Comparison of ENCODE assay signal across 11 mouse cellular contexts in genomic region chr9:47574710-47575414, GRCm38 (mm10). TPM values are rescaled to one million over a fixed set of nuclear protein-coding genes. Genes with fewer than 3 reads are reported as not detected.
DNase-seq lines count a peak whose midpoint lies in the region; ATAC-seq lines count a peak whose summit lies in the region.
"Had no signal": no experiment of that assay in that cellular context is flagged by ENCODE, and none has a peak within 500 bp of the region (broad histone marks: within the 10 kb centered on the region; RNA-seq: fewer than 3 reads in every experiment).

No protein-coding gene starts in this region.

- peak; percentile 69 for ATAC-seq in limb, embryonic 12.5 days (ENCODE audit: insufficient number of reproducible peaks, insufficient read depth, low FRiP score, low TSS enrichment, low read depth)
- no peak for ATAC-seq in forebrain, embryonic 15.5 days (replicated peaks)
- ATAC-seq: forebrain, embryonic 13.5 days had no signal

- H3K9me3 ChIP-seq in limb, embryonic 12.5 days, result no peaks in the 10 kb centered on the region
- H3K9me3 ChIP-seq in forebrain, embryonic 15.5 days, result no peaks in the 10 kb centered on the region
- H3K9me3 ChIP-seq: forebrain, embryonic 13.5 days; liver, embryonic 13.5 days had no signal

- H3K36me3 ChIP-seq in limb, embryonic 12.5 days, result no peaks in the 10 kb centered on the region
- H3K36me3 ChIP-seq in forebrain, embryonic 15.5 days, result no peaks in the 10 kb centered on the region
- H3K36me3 ChIP-seq: G1E; liver, embryonic 13.5 days had no signal

- 30% methylated on average over 7 of the region's 7 CpGs for WGBS in limb, embryonic 12.5 days
- WGBS in forebrain, embryonic 15.5 days, result 68% methylated on average over 7 of the region's 7 CpGs

- H3K4me2 ChIP-seq in limb, embryonic 12.5 days, result peak overlapping the region; percentile 13; the same call in 1 of the 2 replicates
- no peak overlapping the region for H3K4me2 ChIP-seq in forebrain, embryonic 15.5 days (replicated peaks)
- H3K4me2 ChIP-seq: liver, embryonic 13.5 days had no signal

- H3K27ac ChIP-seq in limb, embryonic 12.5 days, result peak overlapping the region; percentile 25; the same call in 1 of the 2 replicates
- no peak overlapping the region for H3K27ac ChIP-seq in forebrain, embryonic 15.5 days (replicated peaks)
- H3K27ac ChIP-seq: forebrain, embryonic 13.5 days; liver, embryonic 13.5 days had no signal

- H3K4me3 ChIP-seq in limb, embryonic 12.5 days (replicated peaks), result no peak overlapping the region
- no peak overlapping the region for H3K4me3 ChIP-seq in forebrain, embryonic 15.5 days
- H3K4me3 ChIP-seq: forebrain, embryonic 13.5 days; liver, embryonic 13.5 days had no signal

- peak; percentile 31 for DNase-seq in heart, postnatal 4 days
- DNase-seq in heart, postnatal 25 days (ENCODE audit: low spot score), result no peak
- peak; percentile 50 for DNase-seq in NIH3T3 (ENCODE audit: low read depth)
- peak; percentile 28 to 31 for DNase-seq in cerebellum, postnatal 36 days
- DNase-seq in spleen, postnatal 36 days (ENCODE audit: low spot score in 2 of 2), result no peak
- DNase-seq in layer of hippocampus, adult 9-11 months, result no peak
- DNase-seq: liver, embryonic 13.5 days had no signal

- H3K4me1 ChIP-seq in limb, embryonic 12.5 days (replicated peaks), result peaks cover 31% of the 10 kb centered on the region
- peaks cover 27% of the 10 kb centered on the region for H3K4me1 ChIP-seq in forebrain, embryonic 15.5 days

- H3K9ac ChIP-seq in limb, embryonic 12.5 days (replicated peaks), result no peak overlapping the region
- H3K9ac ChIP-seq in forebrain, embryonic 15.5 days (replicated peaks), result no peak overlapping the region
- H3K9ac ChIP-seq: forebrain, embryonic 13.5 days; liver, embryonic 13.5 days had no signal

- intact Hi-C loops in heart, postnatal 25 days (cut with DNase I), result no loop called here

- peaks cover 23% of the 10 kb centered on the region for H3K27me3 ChIP-seq in limb, embryonic 12.5 days
- H3K27me3 ChIP-seq in forebrain, embryonic 15.5 days, result no peaks in the 10 kb centered on the region
- H3K27me3 ChIP-seq: forebrain, embryonic 13.5 days; liver, embryonic 13.5 days had no signal

RNA-seq across cellular contexts. Expression of gene Cadm1, which starts 44.9 kb away (rescaled TPM):
- 1 to 10 TPM; 4.2 to 4.6 TPM for total RNA-seq in heart, postnatal 4 days (2021)
- total RNA-seq in heart, postnatal 25 days (2021), result 1 to 10 TPM; 1.9 to 2.1 TPM
- 46.5 and 46.6 TPM in 2 replicates for polyA plus RNA-seq in limb, embryonic 12.5 days (2016; fragmentation: Nextera tagmentation; extraction: Ambion mirVana)
- 202 and 218 TPM in 2 replicates for polyA plus RNA-seq in forebrain, embryonic 15.5 days (2015; fragmentation: Nextera tagmentation; extraction: Ambion mirVana)
- polyA plus RNA-seq: G1E had no signal

Comparison
In these comparisons a context has a peak if more than half of its experiments do, and no peak if none do; other contexts are left out.
1. DNase-seq: peak in heart, postnatal 4 days (single experiment), NIH3T3 (single experiment) and cerebellum, postnatal 36 days (2 of 2); none in heart, postnatal 25 days (single experiment), spleen, postnatal 36 days (0 of 2) and layer of hippocampus, adult 9-11 months (single experiment).